Mouse (Mus musculus) central nervous system, embryonic 18 days (tissue): ENCODE measurements around the gene Ctsw. TPM values are rescaled to one million over a fixed set of nuclear protein-coding genes. Genes with fewer than 3 reads are reported as not detected.

Experiments
- polyA plus RNA-seq: library from polyadenylated mRNA; depleted of rRNA; stranded (reverse); fragments of >200 nt; gene quantifications from 2 replicates; pipeline ENCODE4 v1.2.3, GENCODE M21; 2012; rRNA removed

The Ctsw gene
- 1.4 and 2.1 TPM in 2 replicates for polyA plus RNA-seq

DNA sequence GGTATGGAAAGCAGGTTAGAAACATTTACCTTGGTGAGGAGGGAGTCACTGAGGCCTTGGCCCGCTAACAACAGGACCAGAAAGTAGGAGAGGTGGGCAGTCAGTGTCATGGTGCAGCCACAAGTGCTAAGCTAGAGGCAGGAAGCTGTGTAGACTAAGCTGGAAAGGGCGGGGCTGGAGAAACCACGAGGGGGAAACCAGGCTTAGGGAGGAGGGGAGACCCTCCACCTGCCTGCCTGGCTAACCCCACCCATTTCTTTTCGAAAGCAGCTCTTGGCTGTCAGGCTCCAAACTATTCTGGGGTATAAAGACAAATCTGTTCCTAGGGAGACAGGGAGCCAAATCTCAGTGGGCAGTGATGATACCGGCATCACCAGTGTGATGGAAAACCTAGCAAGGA lies at the start of gene Ctsw:
Gene Ctsw (minus strand): TSS at position 134 of the 400 bp plus-strand sequence.

DNA sequence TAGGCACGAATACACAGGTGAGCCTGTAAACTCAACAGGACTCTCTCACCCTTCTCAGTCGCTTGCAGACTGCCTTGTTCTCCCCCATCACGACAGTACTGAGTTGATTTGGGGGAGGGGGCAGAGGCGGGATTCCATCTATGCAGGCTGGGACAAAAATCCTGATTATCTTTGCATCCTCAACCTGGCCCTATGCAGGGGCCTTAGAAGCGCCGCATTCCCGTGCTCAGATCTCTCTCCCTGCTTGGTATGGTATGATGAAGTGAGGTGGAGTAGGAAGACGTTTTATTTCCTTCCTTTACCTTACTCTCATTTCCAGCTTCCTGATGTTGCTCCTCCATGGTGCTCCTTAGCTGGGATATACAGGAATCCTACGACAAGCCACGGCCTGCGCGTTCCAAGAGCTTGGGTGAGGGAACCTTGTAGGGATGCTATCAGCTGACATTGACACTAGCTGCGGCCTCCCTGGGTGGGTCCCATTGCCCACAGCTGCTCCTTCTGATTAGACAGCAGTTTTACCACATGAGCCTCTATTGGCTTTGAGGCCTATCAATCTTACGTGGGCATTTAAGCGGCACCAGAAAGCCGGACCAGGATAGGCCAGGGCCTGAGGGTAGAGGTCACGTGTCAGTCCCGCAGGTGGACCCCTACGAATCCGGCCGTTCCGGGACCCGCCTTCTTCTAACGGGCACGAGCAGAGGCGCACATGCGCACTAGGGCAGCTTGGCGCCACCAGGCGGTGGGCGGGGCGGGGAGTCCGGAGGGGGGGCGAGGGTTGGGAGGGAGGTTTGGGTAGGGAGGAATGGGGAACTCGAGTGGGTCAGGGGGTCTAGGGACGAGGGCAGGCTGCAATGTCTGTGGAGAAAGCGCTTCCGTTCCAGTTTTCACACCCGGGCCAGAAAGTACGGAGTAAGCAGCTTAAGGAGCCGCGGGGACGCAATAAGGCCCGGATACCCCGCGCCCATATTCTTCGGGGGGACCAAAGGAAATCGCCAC lies 42.0 kb upstream of the Ctsw start, which contains the start of gene Snx32:
Gene Snx32 (minus strand): TSS at position 508 of the 996 bp plus-strand sequence.

DNA sequence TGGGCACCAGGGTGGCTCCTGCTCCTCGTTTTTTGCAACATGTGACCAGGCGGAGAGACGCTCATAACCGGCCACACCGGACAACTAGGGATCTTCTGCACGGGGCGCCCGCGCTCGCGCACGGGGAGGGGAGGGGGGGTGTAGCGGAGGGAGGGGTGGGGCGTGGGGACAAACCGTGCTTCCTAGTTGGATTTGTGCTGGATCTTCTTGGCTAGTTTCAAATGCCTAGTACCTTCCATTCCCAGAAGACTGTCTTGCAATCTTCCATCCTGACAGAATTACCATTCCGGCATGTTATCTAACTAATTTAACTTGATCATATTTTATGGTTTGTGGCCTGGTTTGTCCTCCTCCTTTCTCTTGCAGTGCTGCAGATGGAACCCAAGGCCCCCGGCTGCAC lies 35.4 kb upstream of the Ctsw start, which contains the start of gene 1700020D05Rik:
Gene 1700020D05Rik (minus strand): TSS at position 101 of the 400 bp plus-strand sequence.

DNA sequence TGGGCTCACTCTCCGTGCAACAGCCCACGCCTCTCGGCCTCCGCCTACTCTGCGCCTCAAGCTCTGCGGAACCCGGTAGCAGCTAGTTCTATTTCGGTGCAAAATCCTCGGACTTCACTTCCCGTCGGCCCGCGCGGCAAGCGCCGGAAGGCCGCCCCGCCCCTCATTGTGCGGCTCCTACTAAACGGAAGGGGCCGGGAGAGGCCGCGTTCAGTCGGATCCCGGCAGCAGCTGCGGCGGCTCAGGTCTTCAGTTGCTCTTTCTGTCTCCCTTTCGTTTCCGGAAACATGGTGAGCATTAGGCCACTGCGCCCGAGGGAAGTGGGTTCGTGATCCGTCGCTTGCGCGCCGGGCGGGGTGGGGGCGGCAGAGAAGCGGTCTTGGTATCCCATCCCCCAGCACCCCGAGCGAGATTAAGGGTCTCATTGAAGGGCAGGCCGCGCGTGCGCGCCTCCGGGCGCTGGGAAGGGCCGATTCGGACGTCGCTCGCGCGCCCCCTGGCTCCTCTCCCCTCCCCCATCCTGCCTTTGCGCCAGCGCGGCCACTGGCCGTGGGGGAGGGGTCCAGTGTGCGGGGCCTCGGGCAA lies 22.1 kb upstream of the Ctsw start, which contains the start of gene Cfl1:
Gene Cfl1 (plus strand): TSS at position 143 of the 585 bp plus-strand sequence.

DNA sequence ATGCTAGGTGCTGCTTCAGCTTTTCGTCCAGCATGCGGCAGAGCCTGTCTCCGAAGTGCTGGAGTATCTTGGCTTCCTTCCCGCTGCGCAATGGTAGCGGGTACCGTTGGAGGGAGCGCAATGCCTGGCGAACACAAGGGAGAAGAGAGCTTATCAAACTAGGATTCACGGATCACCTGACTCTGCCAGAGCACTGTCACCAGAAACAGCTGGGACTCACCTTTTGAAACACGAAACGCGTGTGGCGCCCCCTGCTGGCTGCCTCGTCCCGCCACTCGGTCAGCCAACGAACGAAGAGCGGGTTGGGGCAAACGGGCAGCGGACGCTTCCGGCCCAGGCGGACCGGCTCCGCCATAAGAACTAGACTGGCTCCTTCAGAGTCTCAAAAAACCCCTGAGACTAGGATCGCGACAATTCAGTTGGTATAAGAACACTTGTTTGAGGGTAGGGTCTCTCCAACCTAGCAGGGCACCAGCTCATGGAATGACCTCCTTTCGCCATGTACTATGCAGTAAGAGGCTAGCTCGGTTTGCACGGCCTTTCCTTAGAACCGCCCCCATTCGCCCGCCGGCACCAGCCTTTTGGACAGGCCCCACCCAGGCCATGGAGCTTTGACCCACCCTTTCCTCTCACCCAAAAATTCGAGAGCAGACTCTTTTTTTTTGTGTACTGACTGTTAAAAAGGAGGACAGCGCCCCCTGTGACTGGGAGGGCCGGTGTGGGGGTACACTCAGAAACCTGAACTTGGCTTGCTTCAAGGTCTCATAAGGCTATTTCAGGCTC lies 19.7 kb upstream of the Ctsw start, which contains the start of gene Mus81:
Gene Mus81 (minus strand): TSS at position 635 of the 783 bp plus-strand sequence.

DNA sequence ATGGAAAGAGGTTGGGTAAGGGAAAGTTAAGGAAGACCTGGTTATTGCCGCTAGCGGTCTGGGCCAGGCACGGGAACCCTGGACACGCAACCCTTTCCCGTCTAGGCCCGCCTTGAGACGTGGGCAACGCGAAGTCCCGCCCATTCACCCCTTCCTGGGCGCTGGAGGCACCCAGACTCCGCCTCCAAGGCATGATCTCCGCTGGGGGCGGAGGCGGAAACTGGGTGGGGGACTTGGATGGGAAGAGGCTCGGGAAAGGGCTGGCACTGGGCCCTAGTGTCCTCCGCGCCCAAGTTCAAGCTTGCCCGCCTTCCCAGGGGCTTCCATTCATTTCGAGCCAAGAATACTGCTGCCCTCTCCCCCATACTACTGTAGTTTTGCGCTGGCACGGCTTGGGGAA lies 5.4 kb upstream of the Ctsw start, which contains the start of gene Efemp2:
Gene Efemp2 (plus strand): TSS at position 235 of the 400 bp plus-strand sequence.

DNA sequence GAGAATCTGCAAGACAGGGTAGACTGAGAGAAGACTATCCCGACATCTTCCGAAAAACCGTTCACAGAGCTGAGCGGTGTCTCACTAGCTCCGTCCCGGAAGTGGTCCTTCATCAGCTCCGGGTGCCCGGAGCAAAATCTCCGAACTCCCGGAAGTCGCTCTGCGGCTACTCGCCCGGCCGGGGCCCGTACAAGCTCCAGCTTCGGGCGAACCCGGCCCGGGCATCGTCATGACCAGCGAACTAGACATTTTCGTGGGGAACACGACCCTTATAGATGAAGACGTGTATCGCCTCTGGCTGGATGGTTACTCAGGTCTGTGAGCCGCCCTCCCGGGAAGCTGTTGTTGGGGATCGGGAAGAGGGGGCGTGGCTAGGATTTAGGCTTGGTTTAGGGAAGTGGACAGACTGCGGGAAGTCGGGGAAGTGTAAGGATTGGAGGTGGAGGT lies 7.8 kb downstream of the Ctsw start, which contains the start of gene Fibp:
Gene Fibp (plus strand): TSS at position 151 of the 447 bp plus-strand sequence.

DNA sequence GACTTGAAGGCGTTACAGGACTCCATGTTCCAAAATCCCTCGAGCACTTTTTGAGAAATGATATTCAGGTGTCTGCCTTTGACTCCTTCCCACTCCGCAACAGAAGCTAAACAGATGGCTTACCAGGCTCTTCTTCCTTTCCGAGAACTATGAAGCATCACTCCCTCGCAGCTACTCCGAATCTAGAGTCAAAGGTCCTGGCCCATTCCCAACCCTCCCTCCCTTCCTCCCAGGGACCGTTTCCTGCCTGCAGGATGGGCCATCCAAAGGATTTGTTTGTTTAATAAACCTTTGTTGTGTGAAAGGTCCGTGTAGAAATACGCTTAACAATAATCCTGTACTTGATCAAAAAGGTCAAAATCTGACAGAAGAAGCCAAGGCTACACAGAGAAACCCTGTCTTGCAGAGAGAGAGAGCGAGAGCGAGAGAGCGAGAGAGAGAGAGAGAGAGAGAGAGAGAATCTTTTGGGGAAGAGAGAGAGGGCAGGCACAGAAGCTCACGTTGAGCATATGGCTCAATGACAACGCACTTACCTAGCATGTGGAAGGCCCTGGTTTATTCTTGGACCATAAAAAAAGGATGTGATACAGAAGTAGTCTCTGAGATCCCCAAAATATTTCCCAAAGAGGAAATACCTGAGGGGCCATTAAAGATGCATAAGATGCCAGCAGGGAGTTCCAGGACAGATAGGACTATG lies 10.4 kb downstream of the Ctsw start, which contains the start of gene Ccdc85b:
Gene Ccdc85b (minus strand): TSS at position 149 of the 697 bp plus-strand sequence.

DNA sequence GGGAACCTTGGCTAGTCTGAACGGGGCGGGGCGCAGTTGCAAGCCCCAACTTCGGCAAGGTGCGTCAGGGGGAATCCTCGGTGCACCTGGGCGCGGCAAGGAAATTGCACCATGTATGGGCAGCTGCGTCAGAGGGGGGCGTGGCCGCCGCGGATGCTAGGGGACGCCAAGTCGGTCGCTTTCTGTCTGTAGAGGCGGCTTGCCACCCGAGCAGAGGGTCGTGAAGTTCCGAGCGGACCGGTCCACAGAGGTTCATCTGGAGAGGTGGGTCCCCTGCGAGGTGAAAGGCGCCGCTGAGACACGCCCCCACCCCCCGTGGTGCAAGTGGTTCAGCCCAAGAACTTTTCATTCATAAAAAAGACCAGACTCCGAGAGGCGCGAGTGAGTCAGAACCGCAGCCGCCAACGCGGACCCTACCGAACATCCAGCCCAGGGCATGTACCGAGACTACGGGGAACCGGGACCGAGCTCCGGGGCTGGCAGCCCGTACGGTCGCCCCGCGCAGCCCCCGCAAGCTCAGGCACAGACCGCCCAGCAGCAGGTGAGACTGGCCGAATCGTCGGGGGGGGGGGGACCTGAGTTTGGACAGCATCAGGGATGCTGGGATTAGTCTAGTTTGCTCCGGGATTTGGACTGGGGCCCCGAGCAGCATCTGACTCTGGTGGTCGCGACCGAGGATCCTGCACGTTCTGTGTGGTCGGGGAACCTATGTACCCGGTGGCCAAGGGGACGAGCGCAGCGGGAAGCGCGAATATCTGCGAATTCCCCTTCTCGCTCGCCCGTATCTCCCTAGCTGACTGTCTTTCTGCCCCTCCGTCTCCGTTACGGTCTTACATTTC lies 20.6 kb downstream of the Ctsw start, which contains the start of gene Fosl1:
Gene Fosl1 (plus strand): TSS at position 33 of the 839 bp plus-strand sequence.

DNA sequence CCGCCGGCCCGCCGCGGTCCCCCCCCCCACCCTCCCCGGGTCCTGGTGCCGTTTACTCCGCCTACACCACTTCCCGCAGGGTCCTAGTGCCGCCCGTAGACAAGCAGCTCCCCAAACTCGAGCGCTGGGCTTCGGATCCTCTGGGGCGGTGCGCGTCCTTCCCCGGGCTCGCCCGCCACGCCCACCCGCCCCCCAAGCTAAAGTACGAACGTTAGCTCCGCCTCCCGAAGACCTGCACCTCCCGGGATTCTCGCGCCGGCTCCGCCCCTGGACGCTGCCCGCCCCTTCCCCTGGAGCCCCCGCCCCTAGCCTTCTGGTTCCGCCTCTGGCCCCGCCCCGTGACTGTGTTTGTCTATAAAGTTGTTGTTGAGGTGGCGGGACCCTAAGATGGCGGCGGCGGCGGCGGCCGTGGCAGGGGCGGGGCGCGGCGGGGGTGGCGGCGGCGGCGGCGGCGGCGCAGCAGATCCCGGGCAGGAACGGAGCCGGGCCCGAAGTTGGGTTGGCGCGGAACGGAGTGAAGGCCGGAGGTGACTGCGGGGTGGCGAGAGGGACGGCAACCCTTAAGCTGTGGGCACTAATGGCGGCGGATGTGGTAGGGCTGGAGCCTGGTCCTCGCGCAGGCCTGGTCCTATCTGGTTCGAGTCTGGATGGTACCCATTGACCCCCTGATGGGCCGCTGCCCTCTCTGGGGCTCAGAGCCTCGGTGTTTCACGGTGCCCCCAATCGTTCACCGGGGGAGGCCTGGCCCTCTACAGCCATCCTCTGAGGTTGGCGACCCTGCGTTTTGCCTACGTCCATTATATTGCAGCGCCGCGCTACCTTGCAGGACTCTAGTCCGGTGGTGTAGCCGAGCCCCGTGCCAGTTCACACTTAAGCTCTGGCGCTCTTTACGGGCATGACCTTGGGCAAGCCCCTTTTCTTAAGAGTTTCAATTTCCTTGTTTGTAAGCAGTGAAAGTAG lies 43.2 kb downstream of the Ctsw start, which contains the start of the genes Drap1 and AI837181:
Gene Drap1 (minus strand): TSS at position 198 of the 960 bp plus-strand sequence.
Gene AI837181 (plus strand): TSS at position 363 of the 960 bp plus-strand sequence.

Other genes starting within 250 kb of the Ctsw start
- gene Pacs1, start 195.4 kb downstream of the Ctsw start, polyA plus RNA-seq, result 50.6 and 57.1 TPM in 2 replicates
- gene Sf3b2, start 173.1 kb downstream of the Ctsw start, polyA plus RNA-seq, result 142 and 151 TPM in 2 replicates
- gene Gal3st3, start 170.2 kb downstream of the Ctsw start, polyA plus RNA-seq, result 38.8 and 47.3 TPM in 2 replicates
- gene Catsper1, start 132.8 kb downstream of the Ctsw start, polyA plus RNA-seq, result not detected in 2 replicates
- 4.0 and 5.6 TPM in 2 replicates for gene Cst6, start 118.9 kb downstream of the Ctsw start, polyA plus RNA-seq
- gene Eif1ad, start 101.8 kb downstream of the Ctsw start, polyA plus RNA-seq, result 28.7 and 30.5 TPM in 2 replicates
- 233 and 237 TPM in 2 replicates for gene Banf1, start 101.3 kb downstream of the Ctsw start, polyA plus RNA-seq
- gene Sart1, start 79.8 kb downstream of the Ctsw start, polyA plus RNA-seq, result 49.1 and 51.8 TPM in 2 replicates
- not detected in 2 replicates for gene Tsga10ip, start 66.0 kb downstream of the Ctsw start, polyA plus RNA-seq
- 280 and 282 TPM in 2 replicates for gene Drap1, start 43.5 kb downstream of the Ctsw start, polyA plus RNA-seq
- 73.3 and 80.7 TPM in 2 replicates for gene AI837181, start 43.4 kb downstream of the Ctsw start, polyA plus RNA-seq
- gene Fosl1, start 21.0 kb downstream of the Ctsw start, polyA plus RNA-seq, result 0.04 and 0.43 TPM in 2 replicates
- 13.9 and 14.0 TPM in 2 replicates for gene Ccdc85b, start 10.6 kb downstream of the Ctsw start, polyA plus RNA-seq
- 180 and 186 TPM in 2 replicates for gene Fibp, start 7.9 kb downstream of the Ctsw start, polyA plus RNA-seq
- 44.4 and 44.9 TPM in 2 replicates for gene Efemp2, start 5.4 kb upstream of the Ctsw start, polyA plus RNA-seq
- 58.1 and 60.9 TPM in 2 replicates for gene Mus81, start 19.9 kb upstream of the Ctsw start, polyA plus RNA-seq
- 1,742 and 1,884 TPM in 2 replicates for gene Cfl1, start 21.9 kb upstream of the Ctsw start, polyA plus RNA-seq
- 3.7 and 4.2 TPM in 2 replicates for gene 1700020D05Rik, start 35.3 kb upstream of the Ctsw start, polyA plus RNA-seq
- gene Snx32, start 42.0 kb upstream of the Ctsw start, polyA plus RNA-seq, result 123 and 125 TPM in 2 replicates
- 0.08 and 0.28 TPM in 2 replicates for gene Ovol1, start 92.1 kb upstream of the Ctsw start, polyA plus RNA-seq
- 2.4 and 3.0 TPM in 2 replicates for gene Ap5b1, start 99.5 kb upstream of the Ctsw start, polyA plus RNA-seq
- gene Rnaseh2c, start 133.4 kb upstream of the Ctsw start, polyA plus RNA-seq, result 56.0 and 58.7 TPM in 2 replicates
- 152 and 153 TPM in 2 replicates for gene Kat5, start 141.7 kb upstream of the Ctsw start, polyA plus RNA-seq
- gene Rela, start 169.0 kb upstream of the Ctsw start, polyA plus RNA-seq, result 31.6 and 36.0 TPM in 2 replicates
- gene Sipa1, start 195.2 kb upstream of the Ctsw start, polyA plus RNA-seq, result 26.9 and 30.9 TPM in 2 replicates
- 14.0 and 14.2 TPM in 2 replicates for gene Map3k11, start 220.2 kb upstream of the Ctsw start, polyA plus RNA-seq
- gene Pcnx3, start 220.4 kb upstream of the Ctsw start, polyA plus RNA-seq, result 65.0 and 76.6 TPM in 2 replicates
- gene Kcnk7, start 235.9 kb upstream of the Ctsw start, polyA plus RNA-seq, result 0.09 TPM in 1 of 2 replicates, not detected in the other